17 mouse cellular contexts compared by ENCODE assay signal in the genomic region with DNA sequence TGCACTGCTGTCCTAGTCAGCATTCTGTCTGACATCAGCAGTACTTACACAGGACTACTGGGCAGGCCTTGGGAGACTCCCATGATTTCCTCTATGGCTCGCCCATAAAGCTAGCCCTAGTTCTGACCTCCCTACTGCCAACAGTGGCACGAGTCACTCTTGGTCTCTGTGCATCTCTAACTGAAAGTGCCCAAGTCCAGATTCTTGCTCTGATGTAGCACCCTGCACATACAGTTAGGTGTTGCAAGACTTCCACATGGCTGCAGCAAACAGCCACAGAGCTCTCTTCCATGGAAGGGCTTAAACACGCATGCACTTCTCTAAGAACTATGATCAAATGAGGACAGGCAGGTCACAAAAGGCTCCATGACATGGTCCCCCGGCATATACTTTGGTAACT.
"Had no signal": no experiment of that assay in that cellular context is flagged by ENCODE, and none has a peak within 500 bp of the region (broad histone marks: within the 10 kb centered on the region; RNA-seq: fewer than 3 reads in every experiment).

No protein-coding gene starts in this region.

- H3K4me2 ChIP-seq: lung, embryonic 14.5 days; midbrain, embryonic 12.5 days; neural tube, embryonic 13.5 days; neural tube, embryonic 15.5 days; stomach, embryonic 15.5 days had no signal

- H3K4me3 ChIP-seq: midbrain, embryonic 10.5 days; midbrain, embryonic 12.5 days; myocyte; neural tube, embryonic 13.5 days; neural tube, embryonic 15.5 days; stomach, embryonic 15.5 days had no signal

- H3K9me3 ChIP-seq: midbrain, embryonic 10.5 days; midbrain, embryonic 12.5 days; neural tube, embryonic 13.5 days; neural tube, embryonic 15.5 days; stomach, embryonic 15.5 days had no signal

- H3K27ac ChIP-seq: midbrain, embryonic 10.5 days; midbrain, embryonic 12.5 days; neural tube, embryonic 13.5 days; neural tube, embryonic 15.5 days; stomach, embryonic 15.5 days; stomach, postnatal 0 days had no signal

- ATAC-seq: midbrain, embryonic 16.5 days had no signal

- H3K27me3 ChIP-seq: midbrain, embryonic 12.5 days; neural tube, embryonic 13.5 days; neural tube, embryonic 15.5 days; stomach, embryonic 15.5 days had no signal

- H3K9ac ChIP-seq: lung, embryonic 14.5 days; midbrain, embryonic 12.5 days; neural tube, embryonic 13.5 days; neural tube, embryonic 15.5 days; stomach, embryonic 15.5 days had no signal

- DNase-seq: lung, adult 18-20 months; lung, embryonic 14.5 days; lung, postnatal 10 days; lung, postnatal 4 days; midbrain, embryonic 14.5 days; right cerebral cortex, postnatal 14 days; thymus, adult 2 months; thymus, postnatal 25 days; thymus, postnatal 4 days had no signal

- H3K4me1 ChIP-seq: stomach, embryonic 15.5 days had no signal
